ENCODE assay signal across 7 mouse cellular contexts in the genomic region with DNA sequence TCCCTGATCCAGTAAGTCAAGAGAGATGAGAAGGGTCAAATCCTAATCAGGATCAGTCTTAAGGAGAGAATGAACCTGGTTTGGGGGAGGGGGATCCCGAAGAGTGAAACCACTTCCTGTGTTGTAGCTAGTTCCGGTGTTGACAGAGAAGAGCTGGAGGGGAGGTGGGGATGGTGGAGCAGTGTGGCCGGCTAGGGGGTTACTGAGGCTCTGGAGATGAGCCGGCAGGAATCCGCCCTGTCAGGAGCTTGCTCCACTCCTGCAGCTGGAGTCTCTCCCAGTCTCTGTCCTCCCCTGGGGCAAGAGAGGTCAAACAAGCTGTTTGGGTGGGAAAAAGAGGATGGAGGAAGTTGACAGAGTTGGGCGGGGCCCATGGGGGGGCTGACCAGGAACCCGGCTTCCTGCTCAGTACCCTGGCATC. TPM values are rescaled to one million over a fixed set of nuclear protein-coding genes. Genes with fewer than 3 reads are reported as not detected.
DNase-seq lines count a peak whose midpoint lies in the region; ATAC-seq and TF ChIP-seq lines count a peak whose summit lies in the region.

Gpsm3 (plus strand) TSS at position 126 of the 421 bp plus-strand sequence.

- TF ChIP-seq EP300 in MEL (IDR thresholded peaks at IDR 0.05; ENCODE audit: low read depth in 1 of 2, low read length in 2 of 2), result no peak
- TF ChIP-seq EP300 in liver, postnatal 0 days (IDR thresholded peaks at IDR 0.05; ENCODE audit: low read depth), result no peak

- peaks cover 0 to 27% of the 10 kb centered on the region in 2 experiments; a peak in 2 of 4 replicates for H3K36me3 ChIP-seq in MEL (ENCODE audit: control insufficient read depth in 1 of 2, insufficient read depth in 2 of 2, low read length in 2 of 2)
- peaks cover 7% of the 10 kb centered on the region for H3K36me3 ChIP-seq in liver, postnatal 0 days (replicated peaks; ENCODE audit: insufficient read depth, low read length)
- peaks cover 3% of the 10 kb centered on the region for H3K36me3 ChIP-seq in neural tube, embryonic 15.5 days

- peak within 1 kb of the TSS; percentile 31 to 78 for H3K4me3 ChIP-seq in MEL (ENCODE audit: control insufficient read depth in 1 of 2, insufficient read depth in 1 of 2, low read depth in 2 of 2, low read length in 2 of 2)
- H3K4me3 ChIP-seq in liver, postnatal 0 days (ENCODE audit: low read depth, low read length), result peak within 1 kb of the TSS; percentile 69
- 0 out of 2 replicates have a peak within 1 kb of the TSS, but pooled peaks have one; percentile 78 for H3K4me3 ChIP-seq in neural tube, embryonic 15.5 days (replicated peaks)

- peaks cover 16% of the 10 kb centered on the region for H3K79me2 ChIP-seq in MEL (ENCODE audit: control insufficient read depth, insufficient read depth, low read length, poor library complexity)

- DNase-seq in CD4-positive, CD25-positive, alpha-beta regulatory T cell, adult 2 months (ENCODE audit: low read depth, low spot score), result peak; percentile 75
- peak; percentile 71 for DNase-seq in MEL (ENCODE audit: low read depth, low spot score)
- DNase-seq in gastrocnemius, postnatal 25 days, result peak; percentile 78
- DNase-seq in induced T-regulatory cell, adult 2 months (ENCODE audit: low read depth), result peak; percentile 81
- no peak for DNase-seq in liver, postnatal 0 days
- no peak for DNase-seq in left cerebral cortex, postnatal 36 days (ENCODE audit: low spot score in 2 of 2)

- intact Hi-C loops in left cerebral cortex, postnatal 36 days (cut with DNase I), result loop anchor here (5.0 to 10.0 kb wide), 2 partner anchors 555 to 648 kb away; partner anchors contain the start of genes Col11a2, Nfkbil1, Rxrb and Slc39a7

- no peak for ATAC-seq in liver, postnatal 0 days
- ATAC-seq in neural tube, embryonic 15.5 days (ENCODE audit: low FRiP score), result no peak

- peak within 1 kb of the TSS; percentile 89 for H3K9ac ChIP-seq in MEL (ENCODE audit: control insufficient read depth, low read depth, low read length, poor library complexity, severe bottlenecking)
- peak within 1 kb of the TSS; percentile 88 for H3K9ac ChIP-seq in liver, postnatal 0 days (replicated peaks)
- H3K9ac ChIP-seq in neural tube, embryonic 15.5 days (replicated peaks), result 0 out of 2 replicates have a peak within 1 kb of the TSS, but pooled peaks have one; percentile 10

- peak within 1 kb of the TSS; percentile 99 for H3K4me2 ChIP-seq in liver, postnatal 0 days (ENCODE audit: low read depth, low read length)
- peak within 1 kb of the TSS; percentile 88 for H3K4me2 ChIP-seq in neural tube, embryonic 15.5 days

- WGBS in liver, postnatal 0 days (ENCODE audit: insufficient replicate concordance), result 3% methylated on average over 7 of the region's 7 CpGs
- 31% methylated on average over 7 of the region's 7 CpGs for WGBS in neural tube, embryonic 15.5 days

- no peaks in the 10 kb centered on the region for H3K27me3 ChIP-seq in MEL (ENCODE audit: control insufficient read depth in 1 of 2, insufficient read depth in 2 of 2, low read length in 2 of 2)
- H3K27me3 ChIP-seq in liver, postnatal 0 days (ENCODE audit: insufficient read depth, low read length), result no peaks in the 10 kb centered on the region
- no peaks in the 10 kb centered on the region for H3K27me3 ChIP-seq in neural tube, embryonic 15.5 days (replicated peaks)

- TF ChIP-seq POLR2A in MEL (IDR thresholded peaks at IDR 0.05; ENCODE audit: control insufficient read depth in 1 of 2, insufficient read depth in 1 of 2, low read depth in 1 of 2, low read length in 2 of 2, poor library complexity in 1 of 2), result peak; percentile 15 to 51; a peak in 1 of 4 replicates

- H3K27ac ChIP-seq in MEL (ENCODE audit: control insufficient read depth, low read depth, low read length), result peak within 1 kb of the TSS; percentile 41
- H3K27ac ChIP-seq in liver, postnatal 0 days (ENCODE audit: low read depth), result peak within 1 kb of the TSS; percentile 84
- peak within 1 kb of the TSS; percentile 98 for H3K27ac ChIP-seq in neural tube, embryonic 15.5 days (replicated peaks)

- peaks cover 11 to 40% of the 10 kb centered on the region in 2 experiments for H3K4me1 ChIP-seq in MEL (ENCODE audit: control insufficient read depth in 1 of 2, insufficient read depth in 2 of 2, low read length in 2 of 2)
- peaks cover 68% of the 10 kb centered on the region for H3K4me1 ChIP-seq in liver, postnatal 0 days (ENCODE audit: insufficient read depth)
- peaks cover 69% of the 10 kb centered on the region for H3K4me1 ChIP-seq in neural tube, embryonic 15.5 days

- TF ChIP-seq CTCF in MEL (IDR thresholded peaks at IDR 0.05 in 2 of 3, conservative IDR thresholded peaks at IDR 0.05 in 1 of 3; ENCODE audit: control insufficient read depth in 1 of 3, insufficient read depth in 1 of 3, low read depth in 2 of 3, low read length in 3 of 3, poor library complexity in 1 of 3, severe bottlenecking in 1 of 3), result no peak
- no peak for TF ChIP-seq CTCF in liver, postnatal 0 days (IDR thresholded peaks at IDR 0.05; ENCODE audit: low read depth)

- no peaks in the 10 kb centered on the region for H3K9me3 ChIP-seq in MEL (replicated peaks; ENCODE audit: insufficient read depth, low read length)
- H3K9me3 ChIP-seq in liver, postnatal 0 days (ENCODE audit: low read length), result no peaks in the 10 kb centered on the region
- no peaks in the 10 kb centered on the region for H3K9me3 ChIP-seq in neural tube, embryonic 15.5 days (replicated peaks)

- TF ChIP-seq RAD21 in MEL (IDR thresholded peaks at IDR 0.05; ENCODE audit: low read depth, low read length), result no peak

TF ChIP-seq in MEL, 35 proteins besides CTCF, POLR2A, EP300 and RAD21:
- TF ChIP-seq NRF1 (IDR thresholded peaks at IDR 0.05; ENCODE audit: insufficient read depth, low read depth, low read length, poor library complexity, severe bottlenecking) (no peak), ETS1 (IDR thresholded peaks at IDR 0.05; ENCODE audit: low read depth, low read length) (peak; percentile 24; the same call in 1 of the 2 replicates), BHLHE40 (IDR thresholded peaks at IDR 0.05; ENCODE audit: borderline replicate concordance, low read depth, low read length) (no peak), POLR2AphosphoS5 (IDR thresholded peaks at IDR 0.05; ENCODE audit: borderline replicate concordance, low read depth, low read length) (no peak), ELF1 (IDR thresholded peaks at IDR 0.05; ENCODE audit: low read depth, low read length) (peak; percentile 47), ZC3H11A (IDR thresholded peaks at IDR 0.05; ENCODE audit: low read depth, low read length) (no peak), ZMIZ1 (IDR thresholded peaks at IDR 0.05; ENCODE audit: low read depth, low read length) (0 out of 2 replicates have a peak, but pooled peaks have one; percentile 29), SIN3A (IDR thresholded peaks at IDR 0.05; ENCODE audit: low read length) (peak; percentile 57), HCFC1 (IDR thresholded peaks at IDR 0.05; ENCODE audit: low read depth, low read length) (peak; percentile 69), TAL1 (IDR thresholded peaks at IDR 0.05; ENCODE audit: low read length) (no peak), UBTF (IDR thresholded peaks at IDR 0.05; ENCODE audit: borderline replicate concordance, insufficient read depth, low read depth, low read length) (no peak), KAT2A (conservative IDR thresholded peaks at IDR 0.05; ENCODE audit: low read depth, low read length) (no peak), MAZ (IDR thresholded peaks at IDR 0.05; ENCODE audit: low read depth, low read length) (peak; percentile 86), USF2 (IDR thresholded peaks at IDR 0.05; ENCODE audit: borderline replicate concordance in 1 of 2, insufficient read depth in 1 of 2, low read depth in 1 of 2, low read length in 2 of 2) (no peak), ZNF384 (IDR thresholded peaks at IDR 0.05; ENCODE audit: low read depth, low read length) (no peak), RCOR1 (IDR thresholded peaks at IDR 0.05; ENCODE audit: low read depth, low read length) (no peak), GATA1 (IDR thresholded peaks at IDR 0.05; ENCODE audit: low read depth, low read length) (no peak), MYB (IDR thresholded peaks at IDR 0.05; ENCODE audit: low read depth, low read length) (no peak), E2F4 (IDR thresholded peaks at IDR 0.05; ENCODE audit: borderline replicate concordance, low read depth, low read length) (no peak), TCF12 (IDR thresholded peaks at IDR 0.05; ENCODE audit: low read depth, low read length) (no peak), NELFE (IDR thresholded peaks at IDR 0.05; ENCODE audit: low read depth, low read length) (peak; percentile 31; the same call in 1 of the 2 replicates), USF1 (IDR thresholded peaks at IDR 0.05; ENCODE audit: low read depth, low read length) (no peak), MAX (IDR thresholded peaks at IDR 0.05; ENCODE audit: low read length) (0 out of 2 replicates have a peak, but pooled peaks have one; percentile 11), GABPA (IDR thresholded peaks at IDR 0.05; ENCODE audit: low read depth, low read length) (no peak), SMC3 (IDR thresholded peaks at IDR 0.05; ENCODE audit: low read depth, low read length) (no peak), CHD1 (IDR thresholded peaks at IDR 0.05; ENCODE audit: low read depth, low read length) (no peak), MAFK (IDR thresholded peaks at IDR 0.05; ENCODE audit: borderline replicate concordance, low read depth, low read length) (no peak), TBP (IDR thresholded peaks at IDR 0.05; ENCODE audit: low read depth, low read length) (peak; percentile 53; the same call in 1 of the 2 replicates), MXI1 (IDR thresholded peaks at IDR 0.05; ENCODE audit: low read depth, low read length) (no peak)
TF ChIP-seq in MEL: peak in this region for 9.

RNA-seq across cellular contexts. Expression of gene Gpsm3, which starts in this region (rescaled TPM):
- 10.6 and 12.0 TPM in 2 replicates for total RNA-seq in MEL (2012; rRNA removed)
- 10 to 100 TPM in 1 of 2 experiments, not detected in 1; 37.8 TPM for polyA plus RNA-seq in MEL (2012; ENCODE audit: insufficient read depth in 1 of 2, insufficient read length in 2 of 2, low read depth in 1 of 2, low replicate concordance in 2 of 2, missing spikeins in 1 of 2)
- total RNA-seq in gastrocnemius, postnatal 25 days (2021), result 1 to 10 TPM; 2.3 to 2.6 TPM
- 19.6 and 24.7 TPM in 2 replicates for polyA plus RNA-seq in liver, postnatal 0 days (2015; fragmentation: Nextera tagmentation; extraction: Ambion mirVana)
- polyA plus RNA-seq in neural tube, embryonic 15.5 days (2015; fragmentation: Nextera tagmentation; extraction: Ambion mirVana), result 3.8 and 14.5 TPM in 2 replicates
- total RNA-seq in left cerebral cortex, postnatal 36 days (2021), result 1 to 10 TPM; 2.6 to 2.9 TPM

Comparison
In these comparisons a context has a peak if more than half of its experiments do, and no peak if none do; other contexts are left out.
1. DNase-seq: peak in CD4-positive, CD25-positive, alpha-beta regulatory T cell, adult 2 months (single experiment), MEL (single experiment), gastrocnemius, postnatal 25 days (single experiment) and induced T-regulatory cell, adult 2 months (single experiment); none in liver, postnatal 0 days (single experiment) and left cerebral cortex, postnatal 36 days (0 of 2).
2. H3K27ac ChIP-seq: peak in every context shown above with its lines; median percentile 98 in neural tube, embryonic 15.5 days; 84 in liver, postnatal 0 days; 41 in MEL.
3. H3K9ac ChIP-seq: peak in every context shown above with its lines; median percentile 89 in MEL; 88 in liver, postnatal 0 days; 10 in neural tube, embryonic 15.5 days.
4. Peak in every context shown above with its lines, with median percentiles within 50 percentile points of each other: H3K4me3 ChIP-seq.